Mouse (Mus musculus) liver, adult 2 months (tissue): ENCODE measurements at regions not wholly inside any gene's neighbourhood (a gene's known extent, or its start where the extent isn't known, plus 50 kb on each side); places are given as distances from the start of the nearest gene placed in this dataset.

ENCODE experiments used
- DNase-seq: peaks from one replicate; pipeline ENCODE4 v3.0.0-alpha.2; 2011; ENCODE audit warnings: low read depth, low spot score; ENCODE audit errors: extremely low read depth
- H3K27ac ChIP-seq: fragments of 200-500 bp; replicated peaks from 2 replicates; pipeline ENCODE4 v1.5.1; 2012; ENCODE audit warnings: low read depth, mild to moderate bottlenecking, control low read depth, inconsistent platforms, low read length; ENCODE audit not compliant: insufficient read depth
- H3K27me3 ChIP-seq: fragments of 200-500 bp; 2 replicates; pipeline ENCODE4 v1.6.1; 2012; ENCODE audit warnings: mild to moderate bottlenecking, moderate library complexity, low read length, inconsistent platforms; ENCODE audit not compliant: control insufficient read depth, insufficient read depth
- H3K36me3 ChIP-seq: fragments of 200-500 bp; 2 replicates; pipeline ENCODE4 v1.6.1; 2012; ENCODE audit warnings: low read length, inconsistent platforms; ENCODE audit not compliant: control insufficient read depth, insufficient read depth
- H3K4me1 ChIP-seq: fragments of 200-500 bp; 2 replicates; pipeline ENCODE4 v1.6.1; 2011; ENCODE audit warnings: low read length; ENCODE audit not compliant: control insufficient read depth, insufficient read depth
- H3K4me3 ChIP-seq: fragments of 200-500 bp; 2 replicates; pipeline ENCODE4 v1.5.1; 2011; ENCODE audit warnings: low read depth, mild to moderate bottlenecking, control low read depth, low read length, moderate library complexity; ENCODE audit not compliant: insufficient read depth
- H3K79me2 ChIP-seq: fragments of 200-500 bp; 2 replicates; pipeline ENCODE4 v1.6.1; 2012; ENCODE audit warnings: inconsistent platforms, mild to moderate bottlenecking, low read length, moderate library complexity; ENCODE audit not compliant: control insufficient read depth, insufficient read depth
- H3K9ac ChIP-seq: fragments of 200-500 bp; 2 replicates; pipeline ENCODE4 v1.6.1; 2012; ENCODE audit warnings: low read depth, mild to moderate bottlenecking, control low read depth, inconsistent platforms, low read length
- CTCF ChIP-seq: fragments of 200-500 bp; IDR thresholded peaks from 2 replicates; pipeline ENCODE4 v1.5.1; 2011; ENCODE audit warnings: low read depth, low read length, control low read depth
- POLR2A ChIP-seq: fragments of 200-500 bp; IDR thresholded peaks from 2 replicates; pipeline ENCODE4 v1.6.1; 2011; ENCODE audit warnings: low read length, control low read depth; ENCODE audit not compliant: insufficient read depth; ENCODE audit errors: extremely low read depth
- WGBS: fragments of 180-500 bp; shearing (Covaris S2); methylation state at CpG from one replicate; pipeline ENCODE4 v1.1.7; 2018; 5-methylcytosine and 5-hydroxymethylcytosine counted together

- Histone ChIP-seq H3K79me2 (no peaks in the 10 kb centered on the region), H3K4me1 (no peaks in the 10 kb centered on the region), H3K27ac (no peak overlapping the region), H3K36me3 (no peaks in the 10 kb centered on the region), H3K9ac (no peak overlapping the region), H3K27me3 (no peaks in the 10 kb centered on the region), H3K4me3 (no peak overlapping the region)
- WGBS = 79% methylated on average over 3 of the region's 3 CpGs
- TF ChIP-seq POLR2A = no peak
- no peak for DNase-seq
Measured at GRCm38 (mm10) chr5:85285856-85286255, 779.5 kb downstream of the Cenpc1 start.

DNA sequence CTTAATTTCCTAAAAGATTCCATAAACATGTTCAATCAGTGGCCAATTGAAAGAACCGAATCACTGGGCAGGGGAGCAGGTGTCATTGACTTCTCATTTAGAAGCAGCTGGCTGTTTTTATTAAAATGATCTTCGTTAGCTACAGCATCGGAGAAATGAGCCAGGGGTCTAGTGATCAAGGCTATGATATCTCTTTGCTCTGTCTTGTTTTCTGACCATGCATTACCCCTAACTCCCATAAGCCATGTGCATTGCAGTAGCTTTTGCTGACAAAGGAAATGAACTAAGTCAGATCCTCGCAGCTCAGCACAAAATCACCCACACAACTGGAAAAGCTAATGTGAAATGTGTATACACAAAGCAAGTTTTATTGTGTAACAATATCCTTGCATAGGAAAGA is 816.9 kb downstream of the Cenpc1 start:
- WGBS = 69% methylated on average over 4 of the region's 4 CpGs
- H3K4me3 ChIP-seq = no peak overlapping the region
- no peaks in the 10 kb centered on the region for H3K36me3 ChIP-seq
- no peak for DNase-seq
- no peaks in the 10 kb centered on the region for H3K27me3 ChIP-seq
- no peak overlapping the region for H3K27ac ChIP-seq
- H3K9ac ChIP-seq = no peak overlapping the region
- no peak for TF ChIP-seq POLR2A
- no peak for TF ChIP-seq CTCF
- H3K4me1 ChIP-seq = no peaks in the 10 kb centered on the region
- H3K79me2 ChIP-seq = no peaks in the 10 kb centered on the region

DNA sequence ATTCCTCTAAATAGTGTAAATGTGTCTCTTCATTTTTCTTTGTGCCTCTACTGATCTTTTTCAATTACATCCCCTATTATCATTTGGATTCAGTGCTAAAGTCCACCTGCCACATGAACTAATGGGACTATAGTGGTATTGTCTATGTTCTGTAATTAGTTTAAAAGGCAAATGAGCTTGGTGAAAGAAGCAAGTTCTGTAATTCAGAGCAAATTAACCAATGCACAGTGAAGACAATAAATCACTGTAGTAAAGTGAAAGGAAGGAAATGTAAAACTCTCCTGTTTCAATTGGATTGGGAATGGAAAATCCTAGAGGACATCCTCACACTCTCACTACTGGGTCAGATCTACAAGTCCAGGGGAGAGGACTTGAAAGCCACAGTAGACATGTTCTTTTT is 823.2 kb upstream of the Epha5 start:
- TF ChIP-seq CTCF (no peak), POLR2A (no peak)
- H3K79me2 ChIP-seq = no peaks in the 10 kb centered on the region
- no peak overlapping the region for H3K4me3 ChIP-seq

DNA sequence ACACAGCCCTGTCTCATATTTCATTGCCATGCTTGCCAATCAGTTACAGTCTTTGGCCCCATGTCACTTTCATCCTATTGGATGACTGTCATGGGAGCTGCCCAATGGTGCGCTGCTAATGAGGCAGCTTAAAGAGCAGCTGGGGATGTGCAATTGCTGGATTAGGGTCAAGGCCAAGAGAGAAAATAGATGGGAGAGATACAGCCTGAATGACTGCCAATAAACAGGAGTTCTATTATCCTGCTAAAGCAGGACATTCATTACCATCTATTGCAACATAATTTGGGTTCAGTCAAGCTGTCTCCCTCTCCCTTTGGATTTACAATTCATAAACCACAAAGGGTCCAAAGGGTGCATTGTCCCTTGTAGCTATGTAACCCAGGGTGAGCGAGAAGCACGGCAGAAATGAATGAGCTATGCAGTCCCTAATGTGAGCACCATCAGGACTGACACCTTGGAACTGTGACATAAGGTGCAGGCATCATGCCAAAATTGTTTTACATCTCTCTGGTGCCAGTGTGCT is 822.4 kb upstream of the Epha5 start:
- Histone ChIP-seq H3K9ac (no peak overlapping the region), H3K27ac (no peak overlapping the region), H3K4me3 (no peak overlapping the region), H3K27me3 (no peaks in the 10 kb centered on the region), H3K4me1 (no peaks in the 10 kb centered on the region), H3K36me3 (no peaks in the 10 kb centered on the region), H3K79me2 (no peaks in the 10 kb centered on the region)
- 90% methylated on average over 3 of the region's 3 CpGs for WGBS
- TF ChIP-seq CTCF (no peak), POLR2A (no peak)
- DNase-seq = peak; percentile 51

More for the DNA sequence above, 823.2 kb upstream of the Epha5 start:
- H3K36me3 ChIP-seq = no peaks in the 10 kb centered on the region
- H3K27ac ChIP-seq = no peak overlapping the region
- H3K4me1 ChIP-seq = no peaks in the 10 kb centered on the region
- H3K27me3 ChIP-seq = no peaks in the 10 kb centered on the region
- no peak overlapping the region for H3K9ac ChIP-seq
- no peak for DNase-seq
